ENCODE assay signal across 8 mouse cellular contexts in genomic region chr7:80324043-80324815, GRCm38 (mm10). TPM values are rescaled to one million over a fixed set of nuclear protein-coding genes. Genes with fewer than 3 reads are reported as not detected.
DNase-seq lines count a peak whose midpoint lies in the region; ATAC-seq lines count a peak whose summit lies in the region.

Gene Rccd1, minus strand, starts transcription at chr7:80324454.

- H3K9ac ChIP-seq in hindbrain, embryonic 15.5 days = peak within 1 kb of the TSS; percentile 56

- peak within 1 kb of the TSS; percentile 62 for H3K4me3 ChIP-seq in hindbrain, embryonic 15.5 days

- H3K9me3 ChIP-seq in hindbrain, embryonic 15.5 days = no peaks in the 10 kb centered on the region

- H3K4me1 ChIP-seq in hindbrain, embryonic 15.5 days (replicated peaks) = peaks cover 27% of the 10 kb centered on the region

- H3K27me3 ChIP-seq in hindbrain, embryonic 15.5 days = no peaks in the 10 kb centered on the region

- peak within 1 kb of the TSS; percentile 67 for H3K4me2 ChIP-seq in hindbrain, embryonic 15.5 days

- H3K27ac ChIP-seq in hindbrain, embryonic 15.5 days (replicated peaks) = peak within 1 kb of the TSS; percentile 95

- ATAC-seq in hindbrain, embryonic 15.5 days (ENCODE audit: low FRiP score, low read depth) = peak; percentile 99

- 2% methylated on average over 38 of the region's 38 CpGs for whole genome bisulfite sequencing in hindbrain, embryonic 15.5 days

- peak; percentile 91 for DNase-seq in T-cell, adult 2 months (ENCODE audit: low spot score)
- DNase-seq in cerebellum, postnatal 36 days = peak; percentile 97 to 98
- peak; percentile 94 to 97 for DNase-seq in frontal cortex, postnatal 36 days (ENCODE audit: low spot score in 2 of 2)
- DNase-seq in left cerebral cortex, adult 11 months (ENCODE audit: low spot score) = peak; percentile 94
- peak; percentile 95 to 96 for DNase-seq in lung, postnatal 4 days
- peak; percentile 84 for DNase-seq in retina, postnatal 7 days (ENCODE audit: low read depth, low spot score)
- peak; percentile 90 for DNase-seq in urinary bladder, adult 2 months (ENCODE audit: low spot score)

- H3K36me3 ChIP-seq in hindbrain, embryonic 15.5 days = peaks cover 38% of the 10 kb centered on the region

RNA-seq across cellular contexts. Expression of gene Rccd1, which starts in this region (rescaled TPM):
- 13.8 and 14.4 TPM in 2 replicates for polyA plus RNA-seq in hindbrain, embryonic 15.5 days (2015; fragmentation: Nextera tagmentation; extraction: Ambion mirVana)
- 21.5 and 26.5 TPM in 2 replicates for polyA plus RNA-seq in urinary bladder, adult 2 months (2012; rRNA removed)

Comparison
In these comparisons a context has a peak if more than half of its experiments do, and no peak if none do; other contexts are left out.
1. Peak in every context shown above with its lines: DNase-seq, ATAC-seq, H3K4me3 ChIP-seq and H3K27ac ChIP-seq.